Mouse (Mus musculus): ENCODE results near the gene Agpat1. TPM values are rescaled to one million over a fixed set of nuclear protein-coding genes. Genes with fewer than 3 reads are reported as not detected.

The Agpat1 gene
- polyA plus RNA-seq, 1 experiment from 2014 or later, result 83.3 TPM

GRCm38 (mm10) chr17:34563354-34563753 is 40.7 kb upstream of the Agpat1 start:
- no peak for ATAC-seq (ENCODE audit: insufficient read depth, low FRiP score, low TSS enrichment)

GRCm38 (mm10) chr17:34564003-34564421 is 40.0 kb upstream of the Agpat1 start, which contains the start of gene Notch4:
Notch4 (plus strand) TSS chr17:34564268.
- WGBS, result 6% methylated on average over 6 of the region's 6 CpGs
- ATAC-seq (ENCODE audit: insufficient read depth, low FRiP score, low TSS enrichment) (no peak), DNase-seq (ENCODE audit: low spot score) (peak; percentile 25)
- Histone ChIP-seq H3K4me2 (ENCODE audit: low read depth) (no peak within 1 kb of the TSS), H3K9me3 (ENCODE audit: control insufficient read depth, low read length) (no peaks in the 10 kb centered on the region), H3K4me1 (ENCODE audit: control insufficient read depth, insufficient read depth, low read length) (no peaks in the 10 kb centered on the region), H3K27ac (ENCODE audit: low read depth, low read length) (peak within 1 kb of the TSS; percentile 6; the same call in 1 of the 2 replicates), H3K9ac (ENCODE audit: low read length) (peak within 1 kb of the TSS; percentile 16; the same call in 1 of the 2 replicates), H3K4me3 (ENCODE audit: low read depth, low read length) (no peak within 1 kb of the TSS), H3K36me3 (ENCODE audit: control insufficient read depth, insufficient read depth, low read length) (no peaks in the 10 kb centered on the region), H3K27me3 (ENCODE audit: control insufficient read depth, insufficient read depth, low read length) (no peaks in the 10 kb centered on the region)

More at GRCm38 (mm10) chr17:34563354-34563753, 40.7 kb upstream of the Agpat1 start:
- no peaks in the 10 kb centered on the region for H3K4me1 ChIP-seq (ENCODE audit: control insufficient read depth, insufficient read depth, low read length)
- H3K9me3 ChIP-seq (ENCODE audit: control insufficient read depth, low read length), result no peaks in the 10 kb centered on the region
- no peak for DNase-seq (ENCODE audit: low spot score)
- no peaks in the 10 kb centered on the region for H3K36me3 ChIP-seq (ENCODE audit: control insufficient read depth, insufficient read depth, low read length)
- H3K4me3 ChIP-seq (ENCODE audit: low read depth, low read length), result no peak overlapping the region
- no peak overlapping the region for H3K4me2 ChIP-seq (ENCODE audit: low read depth)
- 73% methylated on average over 11 of the region's 11 CpGs for WGBS
- no peaks in the 10 kb centered on the region for H3K27me3 ChIP-seq (ENCODE audit: control insufficient read depth, insufficient read depth, low read length)
- H3K9ac ChIP-seq (ENCODE audit: low read length), result no peak overlapping the region
- H3K27ac ChIP-seq (ENCODE audit: low read depth, low read length), result no peak overlapping the region

- no peak for ATAC-seq (ENCODE audit: insufficient read depth, low FRiP score, low TSS enrichment)
- peak; percentile 5 for DNase-seq (ENCODE audit: low spot score)
- Histone ChIP-seq H3K4me2 (ENCODE audit: low read depth) (no peak overlapping the region), H3K27ac (ENCODE audit: low read depth, low read length) (peak overlapping the region; percentile 6; the same call in 1 of the 2 replicates), H3K4me3 (ENCODE audit: low read depth, low read length) (no peak overlapping the region), H3K9ac (ENCODE audit: low read length) (no peak overlapping the region), H3K27me3 (ENCODE audit: control insufficient read depth, insufficient read depth, low read length) (no peaks in the 10 kb centered on the region), H3K4me1 (ENCODE audit: control insufficient read depth, insufficient read depth, low read length) (no peaks in the 10 kb centered on the region), H3K9me3 (ENCODE audit: control insufficient read depth, low read length) (no peaks in the 10 kb centered on the region), H3K36me3 (ENCODE audit: control insufficient read depth, insufficient read depth, low read length) (no peaks in the 10 kb centered on the region)
- 42% methylated on average over 3 of the region's 3 CpGs for WGBS
Measured at GRCm38 (mm10) chr17:34564796-34565195, 39.3 kb upstream of the Agpat1 start.

- Histone ChIP-seq H3K4me3 (ENCODE audit: low read depth, low read length) (no peak overlapping the region), H3K36me3 (ENCODE audit: control insufficient read depth, insufficient read depth, low read length) (no peaks in the 10 kb centered on the region), H3K4me2 (ENCODE audit: low read depth) (no peak overlapping the region), H3K9me3 (ENCODE audit: control insufficient read depth, low read length) (no peaks in the 10 kb centered on the region), H3K27ac (ENCODE audit: low read depth, low read length) (no peak overlapping the region), H3K9ac (ENCODE audit: low read length) (no peak overlapping the region), H3K4me1 (ENCODE audit: control insufficient read depth, insufficient read depth, low read length) (no peaks in the 10 kb centered on the region), H3K27me3 (ENCODE audit: control insufficient read depth, insufficient read depth, low read length) (no peaks in the 10 kb centered on the region)
- DNase-seq (ENCODE audit: low spot score), result no peak
- WGBS, result 72% methylated on average over 9 of the region's 9 CpGs
- ATAC-seq (ENCODE audit: insufficient read depth, low FRiP score, low TSS enrichment), result no peak
Measured at GRCm38 (mm10) chr17:34567311-34567710, 36.8 kb upstream of the Agpat1 start.

- Histone ChIP-seq H3K27me3 (ENCODE audit: control insufficient read depth, insufficient read depth, low read length) (no peaks in the 10 kb centered on the region), H3K9ac (ENCODE audit: low read length) (no peak overlapping the region), H3K4me2 (ENCODE audit: low read depth) (no peak overlapping the region), H3K9me3 (ENCODE audit: control insufficient read depth, low read length) (no peaks in the 10 kb centered on the region), H3K36me3 (ENCODE audit: control insufficient read depth, insufficient read depth, low read length) (no peaks in the 10 kb centered on the region), H3K4me1 (ENCODE audit: control insufficient read depth, insufficient read depth, low read length) (no peaks in the 10 kb centered on the region), H3K4me3 (ENCODE audit: low read depth, low read length) (no peak overlapping the region), H3K27ac (ENCODE audit: low read depth, low read length) (no peak overlapping the region)
- DNase-seq (ENCODE audit: low spot score) (no peak), ATAC-seq (ENCODE audit: insufficient read depth, low FRiP score, low TSS enrichment) (no peak)
- 84% methylated on average over 13 of the region's 13 CpGs for WGBS
Measured at GRCm38 (mm10) chr17:34568421-34568820, 35.6 kb upstream of the Agpat1 start.

GRCm38 (mm10) chr17:34569919-34570318 is 34.1 kb upstream of the Agpat1 start:
- Histone ChIP-seq H3K9me3 (ENCODE audit: control insufficient read depth, low read length) (no peaks in the 10 kb centered on the region), H3K4me1 (ENCODE audit: control insufficient read depth, insufficient read depth, low read length) (no peaks in the 10 kb centered on the region), H3K4me2 (ENCODE audit: low read depth) (no peak overlapping the region), H3K4me3 (ENCODE audit: low read depth, low read length) (no peak overlapping the region), H3K27ac (ENCODE audit: low read depth, low read length) (no peak overlapping the region), H3K9ac (ENCODE audit: low read length) (no peak overlapping the region), H3K36me3 (ENCODE audit: control insufficient read depth, insufficient read depth, low read length) (no peaks in the 10 kb centered on the region), H3K27me3 (ENCODE audit: control insufficient read depth, insufficient read depth, low read length) (no peaks in the 10 kb centered on the region)
- WGBS, result 72% methylated on average over 4 of the region's 4 CpGs
- no peak for ATAC-seq (ENCODE audit: insufficient read depth, low FRiP score, low TSS enrichment)
- no peak for DNase-seq (ENCODE audit: low spot score)

- WGBS, result 12% methylated on average over 5 of the region's 5 CpGs
- Histone ChIP-seq H3K36me3 (ENCODE audit: control insufficient read depth, insufficient read depth, low read length) (no peaks in the 10 kb centered on the region), H3K27me3 (ENCODE audit: control insufficient read depth, insufficient read depth, low read length) (no peaks in the 10 kb centered on the region), H3K9ac (ENCODE audit: low read length) (no peak overlapping the region), H3K4me1 (ENCODE audit: control insufficient read depth, insufficient read depth, low read length) (no peaks in the 10 kb centered on the region), H3K9me3 (ENCODE audit: control insufficient read depth, low read length) (no peaks in the 10 kb centered on the region), H3K27ac (ENCODE audit: low read depth, low read length) (no peak overlapping the region), H3K4me3 (ENCODE audit: low read depth, low read length) (no peak overlapping the region), H3K4me2 (ENCODE audit: low read depth) (no peak overlapping the region)
- ATAC-seq (ENCODE audit: insufficient read depth, low FRiP score, low TSS enrichment), result no peak
- DNase-seq (ENCODE audit: low spot score), result no peak
Measured at GRCm38 (mm10) chr17:34571875-34572274, 32.2 kb upstream of the Agpat1 start.

GRCm38 (mm10) chr17:34572361-34572760 is 31.7 kb upstream of the Agpat1 start:
- Histone ChIP-seq H3K9ac (ENCODE audit: low read length) (peak overlapping the region; percentile 18; the same call in 1 of the 2 replicates), H3K4me2 (ENCODE audit: low read depth) (no peak overlapping the region), H3K4me3 (ENCODE audit: low read depth, low read length) (no peak overlapping the region), H3K27me3 (ENCODE audit: control insufficient read depth, insufficient read depth, low read length) (no peaks in the 10 kb centered on the region), H3K4me1 (ENCODE audit: control insufficient read depth, insufficient read depth, low read length) (no peaks in the 10 kb centered on the region), H3K36me3 (ENCODE audit: control insufficient read depth, insufficient read depth, low read length) (no peaks in the 10 kb centered on the region), H3K27ac (ENCODE audit: low read depth, low read length) (no peak overlapping the region), H3K9me3 (ENCODE audit: control insufficient read depth, low read length) (no peaks in the 10 kb centered on the region)
- DNase-seq (ENCODE audit: low spot score), result no peak
- no peak for ATAC-seq (ENCODE audit: insufficient read depth, low FRiP score, low TSS enrichment)
- 12% methylated on average over 15 of the region's 15 CpGs for WGBS

- Histone ChIP-seq H3K4me1 (ENCODE audit: control insufficient read depth, insufficient read depth, low read length) (no peaks in the 10 kb centered on the region), H3K9me3 (ENCODE audit: control insufficient read depth, low read length) (no peaks in the 10 kb centered on the region), H3K4me2 (ENCODE audit: low read depth) (no peak overlapping the region), H3K27ac (ENCODE audit: low read depth, low read length) (no peak overlapping the region), H3K4me3 (ENCODE audit: low read depth, low read length) (no peak overlapping the region), H3K27me3 (ENCODE audit: control insufficient read depth, insufficient read depth, low read length) (no peaks in the 10 kb centered on the region), H3K36me3 (ENCODE audit: control insufficient read depth, insufficient read depth, low read length) (no peaks in the 10 kb centered on the region), H3K9ac (ENCODE audit: low read length) (no peak overlapping the region)
- DNase-seq (ENCODE audit: low spot score), result no peak
- no peak for ATAC-seq (ENCODE audit: insufficient read depth, low FRiP score, low TSS enrichment)
- 77% methylated on average over 5 of the region's 5 CpGs for WGBS
Measured at GRCm38 (mm10) chr17:34576577-34576976, 27.5 kb upstream of the Agpat1 start.

Data from neural tube, embryonic 11.5 days (tissue).